Mouse (Mus musculus): ENCODE results near the gene Krt10. TPM values are rescaled to one million over a fixed set of nuclear protein-coding genes. Genes with fewer than 3 reads are reported as not detected.
A peak's percentile ranks its signal among the peaks of the same experiment; 100 is the strongest.

Krt10 gene
- total RNA-seq (2021), result 10 to 100 TPM in 1 of 2 experiments, 1 to 10 TPM in 1; 9.5 to 12.3 TPM

DNA sequence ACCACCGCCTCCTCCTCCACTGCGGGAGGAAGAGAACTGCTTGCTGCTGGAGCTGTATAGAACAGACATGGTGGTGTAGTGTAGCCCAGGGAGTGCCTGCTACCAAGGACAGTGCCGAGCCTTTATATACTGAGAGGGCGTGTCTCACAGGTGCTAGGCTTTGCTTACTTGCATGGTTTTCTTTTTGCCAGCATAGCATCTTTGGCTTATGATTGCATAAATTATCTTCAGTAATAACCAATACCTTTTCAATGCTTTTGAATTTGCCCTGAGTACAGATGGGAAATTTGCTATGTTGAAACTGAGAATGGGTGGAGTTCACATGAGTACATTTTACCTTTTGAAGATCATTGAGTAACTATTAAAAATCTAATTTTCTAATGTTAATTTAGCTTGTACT, at the start of gene Krt10:
Gene Krt10, minus strand, starts transcription at position 101 of the 400 bp plus-strand sequence.
- DNase-seq, result no peak
- intact Hi-C loops (cut with DNase I), result no loop called here

DNA sequence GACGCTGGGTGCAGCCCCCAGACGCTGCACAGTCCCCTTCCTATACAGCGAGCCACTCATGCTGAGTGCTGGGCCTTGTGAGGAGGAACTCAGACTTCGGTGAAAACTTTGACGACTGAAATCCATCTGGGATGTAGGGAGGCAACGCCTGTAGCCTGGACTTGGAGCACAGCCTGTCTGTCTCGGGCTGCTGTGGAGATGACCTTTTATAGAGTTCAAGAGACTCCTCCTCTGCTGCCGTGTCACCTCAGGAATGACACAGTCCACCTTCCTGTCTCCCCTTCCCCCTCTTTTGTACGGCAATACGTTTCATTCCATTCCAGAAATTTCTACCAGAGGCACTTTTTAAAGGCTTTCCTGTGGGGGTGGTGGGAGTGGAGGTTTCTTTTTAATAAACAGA, 48.8 kb upstream of the Krt10 start, which contains the start of gene Krt20:
Gene Krt20, minus strand, starts transcription at position 179 of the 400 bp plus-strand sequence.
- intact Hi-C loops (cut with DNase I), result no loop called here
- no peak for DNase-seq

DNA sequence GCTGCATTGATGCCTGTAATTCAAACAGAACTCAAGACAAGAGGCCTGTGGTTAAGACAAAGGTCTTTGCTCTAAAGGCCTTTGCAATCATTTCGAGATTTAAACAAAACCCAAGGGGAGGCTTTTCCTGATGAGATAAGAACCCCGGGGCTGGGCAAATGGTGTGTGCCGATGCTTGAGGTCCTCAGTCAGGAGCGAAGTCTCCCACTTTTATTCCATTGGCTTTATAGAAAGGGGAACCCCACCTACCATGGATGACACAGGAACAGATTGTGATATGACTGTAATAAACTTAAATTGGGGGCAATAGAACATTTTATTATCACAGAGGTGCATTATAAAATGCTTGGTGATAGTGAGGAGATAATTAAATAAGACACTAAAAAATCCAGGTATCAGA, 47.5 kb upstream of the Krt10 start:
- no peak for DNase-seq
- intact Hi-C loops (cut with DNase I), result no loop called here

DNA sequence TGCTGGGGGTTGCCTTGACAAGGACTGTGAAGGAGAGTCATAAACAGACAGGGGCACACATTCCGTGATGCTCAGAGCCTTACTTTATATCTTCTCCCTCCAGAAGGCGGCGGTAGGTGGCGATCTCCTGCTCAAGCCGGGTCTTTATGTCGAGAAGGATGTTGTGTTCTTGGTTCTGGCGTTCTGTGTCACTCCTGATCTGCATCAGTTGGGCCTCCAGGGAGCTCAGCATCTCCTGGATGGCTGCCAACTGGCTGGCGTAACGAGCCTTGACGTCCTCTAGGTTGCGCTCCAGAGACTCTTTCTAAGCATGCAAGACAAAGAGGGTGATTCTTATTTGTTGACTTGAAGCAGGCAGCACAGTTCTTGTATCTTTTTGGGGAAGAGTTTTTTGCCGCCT, 41.5 kb upstream of the Krt10 start:
- peak; percentile 73 for DNase-seq
- intact Hi-C loops (cut with DNase I), result no loop called here

DNA sequence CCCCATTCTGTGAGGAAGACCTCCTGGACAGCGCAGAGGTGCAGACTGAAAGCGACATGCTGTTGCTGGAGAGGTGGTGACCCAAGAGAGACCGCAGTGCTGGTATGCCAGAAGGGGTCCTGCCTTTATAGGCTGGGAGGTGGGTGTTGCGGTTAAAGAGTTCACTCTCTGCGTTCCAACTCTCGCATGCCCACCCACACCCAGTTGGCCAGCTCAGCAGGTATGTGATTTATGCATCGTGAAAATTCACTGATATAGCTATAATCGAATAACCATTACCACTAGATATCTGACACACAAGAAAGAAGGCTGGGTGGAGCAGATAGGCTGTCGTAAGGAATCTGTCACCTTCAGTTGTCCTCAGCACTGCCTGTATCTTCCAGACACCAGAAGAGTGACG, 33.0 kb upstream of the Krt10 start, which contains the start of gene Krt12:
Gene Krt12, minus strand, starts transcription at position 101 of the 400 bp plus-strand sequence.
- no peak for DNase-seq
- intact Hi-C loops (cut with DNase I), result no loop called here

DNA sequence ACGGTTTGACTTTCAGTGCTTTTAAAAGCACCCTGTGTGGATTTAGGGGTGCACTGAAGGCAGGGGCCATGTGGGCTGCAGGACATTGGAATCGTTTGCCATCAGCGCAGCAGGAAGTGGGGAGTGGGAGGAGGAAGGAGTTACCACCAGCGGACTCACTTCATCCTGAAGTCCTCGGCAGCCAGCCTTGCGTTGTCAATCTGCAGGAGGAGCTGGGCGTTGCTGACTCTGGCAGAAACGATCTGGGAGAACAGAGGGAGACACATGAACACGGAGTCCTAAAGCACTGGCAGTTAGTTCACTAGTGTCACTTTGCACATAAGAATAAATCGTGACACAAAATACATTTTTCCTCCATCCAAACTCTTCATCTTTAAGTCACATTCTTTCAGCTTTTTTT, 31.4 kb upstream of the Krt10 start:
- intact Hi-C loops (cut with DNase I), result no loop called here
- no peak for DNase-seq

GRCm38 (mm10) chr11:99417819-99418218, 28.7 kb upstream of the Krt10 start:
- DNase-seq, result peak; percentile 14
- intact Hi-C loops (cut with DNase I), result no loop called here

DNA sequence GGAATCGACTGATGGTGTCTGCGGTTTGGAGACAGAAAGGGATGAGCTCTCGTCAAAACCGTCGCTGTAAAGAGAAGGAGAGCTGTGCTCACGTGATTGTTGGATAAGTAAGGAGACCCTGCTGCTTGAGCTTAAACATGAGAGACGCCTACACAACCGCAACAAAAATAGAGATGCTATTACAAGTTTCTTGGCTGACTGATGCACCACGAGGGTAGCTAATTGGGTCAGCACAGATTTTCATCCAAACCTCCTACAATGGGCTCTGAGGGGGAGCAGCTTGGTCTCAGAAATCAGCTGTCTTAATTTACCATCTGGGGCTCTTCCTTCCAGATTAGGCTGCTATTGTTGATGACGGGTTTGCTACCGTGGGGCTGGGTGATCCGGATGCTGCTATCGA, 27.7 kb upstream of the Krt10 start:
- no peak for DNase-seq
- intact Hi-C loops (cut with DNase I), result no loop called here

GRCm38 (mm10) chr11:99414463-99415147, 25.4 kb upstream of the Krt10 start:
- intact Hi-C loops (cut with DNase I), result loop anchor here (2.0 kb wide), 1 partner anchor 48 kb away; no protein-coding TSS in a partner anchor
- DNase-seq, result no peak

DNA sequence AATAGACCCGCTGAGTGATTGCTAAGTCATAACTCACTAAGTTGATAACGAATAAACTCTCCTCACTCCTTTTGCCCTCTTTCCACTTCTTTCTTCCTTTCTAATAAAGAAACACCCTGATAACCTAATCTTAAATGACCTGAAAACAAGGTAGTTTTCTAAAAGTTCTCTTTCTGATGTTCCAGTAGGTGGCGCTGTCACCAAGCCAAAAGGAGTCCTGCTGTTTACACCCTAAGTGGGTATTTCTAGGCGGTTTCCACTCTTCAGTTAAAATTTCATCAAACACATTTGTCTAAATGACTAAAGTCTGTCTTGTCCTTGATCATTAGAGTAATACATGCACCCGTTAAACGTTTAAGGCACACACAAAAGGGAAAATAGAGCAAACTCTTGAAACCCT, 24.1 kb upstream of the Krt10 start:
- intact Hi-C loops (cut with DNase I), result no loop called here
- DNase-seq, result peak; percentile 35

- intact Hi-C loops (cut with DNase I), result no loop called here
- no peak for DNase-seq
Measured at GRCm38 (mm10) chr11:99406186-99406585, 17.0 kb upstream of the Krt10 start.

- intact Hi-C loops (cut with DNase I), result no loop called here
Measured at GRCm38 (mm10) chr11:99399956-99400549, 10.9 kb upstream of the Krt10 start.

GRCm38 (mm10) chr11:99398832-99399231, 9.7 kb upstream of the Krt10 start:
- intact Hi-C loops (cut with DNase I), result no loop called here
- DNase-seq, result no peak

More at GRCm38 (mm10) chr11:99399956-99400549, 10.9 kb upstream of the Krt10 start:
- DNase-seq, result no peak

DNA sequence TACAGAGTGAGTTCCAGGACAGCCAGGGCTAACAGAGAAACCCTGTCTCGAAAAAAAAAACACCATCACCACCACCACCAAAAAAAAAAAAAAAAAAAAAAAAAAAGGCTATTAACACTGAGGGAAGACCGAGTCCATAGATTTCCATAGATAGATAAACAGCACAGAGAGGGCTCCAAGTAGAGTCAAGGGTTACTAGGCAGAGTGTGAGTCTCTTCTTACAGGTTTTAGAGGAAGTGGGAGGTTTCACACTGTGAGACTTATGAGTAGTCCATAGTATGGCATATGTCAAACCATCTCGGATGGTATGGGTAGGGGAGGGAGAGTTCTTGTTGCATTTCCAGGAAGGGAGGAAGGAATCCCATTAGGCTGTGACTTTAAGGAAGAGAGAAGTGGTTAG, 8.9 kb upstream of the Krt10 start:
- DNase-seq, result no peak
- intact Hi-C loops (cut with DNase I), result no loop called here

DNA sequence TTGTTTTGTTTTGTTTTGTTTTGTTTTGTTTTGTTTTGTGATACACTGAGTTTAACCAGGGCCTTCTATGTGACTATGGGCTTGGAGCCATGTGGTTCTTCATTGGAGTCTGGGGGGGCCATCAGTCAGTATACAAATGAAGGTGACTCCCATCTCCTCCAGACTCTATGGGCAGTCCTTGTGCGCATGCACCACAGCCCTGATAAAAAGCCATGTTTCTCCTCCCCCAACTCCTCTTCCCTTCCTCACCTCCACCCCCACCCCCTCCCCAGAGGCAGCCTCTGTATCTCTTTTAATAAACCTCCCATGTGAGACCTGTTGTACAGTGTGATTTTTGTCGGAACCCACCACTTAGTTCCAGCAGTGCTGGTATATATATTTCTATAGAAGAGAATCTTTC, 7.5 kb upstream of the Krt10 start:
- intact Hi-C loops (cut with DNase I), result no loop called here
- DNase-seq, result no peak

- intact Hi-C loops (cut with DNase I), result no loop called here
- no peak for DNase-seq
Measured at GRCm38 (mm10) chr11:99396034-99396433, 6.9 kb upstream of the Krt10 start.

GRCm38 (mm10) chr11:99392492-99392891, 3.3 kb upstream of the Krt10 start:
- intact Hi-C loops (cut with DNase I), result no loop called here
- no peak for DNase-seq

DNA sequence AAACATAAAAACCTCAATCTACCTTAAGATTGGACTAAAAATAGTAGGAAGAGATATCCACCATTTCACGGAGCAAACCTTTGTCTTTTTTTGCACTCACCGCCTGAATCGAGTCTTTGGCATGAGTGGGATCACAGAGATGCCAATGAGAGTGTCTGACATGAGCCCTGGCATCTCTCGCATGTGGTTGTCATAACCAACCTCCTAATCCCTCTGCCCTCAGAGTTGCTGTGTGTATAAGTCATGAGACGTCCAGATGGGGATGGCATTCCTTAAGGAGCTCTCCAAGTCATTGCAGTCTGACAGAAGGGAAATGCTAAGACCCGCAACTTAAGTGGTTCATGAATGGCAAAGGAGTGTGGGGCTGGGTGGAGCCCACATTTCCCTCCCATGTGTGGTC, 2.2 kb upstream of the Krt10 start:
- intact Hi-C loops (cut with DNase I), result no loop called here
- no peak for DNase-seq

GRCm38 (mm10) chr11:99390866-99391265, 1.7 kb upstream of the Krt10 start:
- intact Hi-C loops (cut with DNase I), result no loop called here
- DNase-seq, result no peak

- intact Hi-C loops (cut with DNase I), result no loop called here
- no peak for DNase-seq
Measured at GRCm38 (mm10) chr11:99388661-99389060, 503 bp downstream of the Krt10 start.

DNA sequence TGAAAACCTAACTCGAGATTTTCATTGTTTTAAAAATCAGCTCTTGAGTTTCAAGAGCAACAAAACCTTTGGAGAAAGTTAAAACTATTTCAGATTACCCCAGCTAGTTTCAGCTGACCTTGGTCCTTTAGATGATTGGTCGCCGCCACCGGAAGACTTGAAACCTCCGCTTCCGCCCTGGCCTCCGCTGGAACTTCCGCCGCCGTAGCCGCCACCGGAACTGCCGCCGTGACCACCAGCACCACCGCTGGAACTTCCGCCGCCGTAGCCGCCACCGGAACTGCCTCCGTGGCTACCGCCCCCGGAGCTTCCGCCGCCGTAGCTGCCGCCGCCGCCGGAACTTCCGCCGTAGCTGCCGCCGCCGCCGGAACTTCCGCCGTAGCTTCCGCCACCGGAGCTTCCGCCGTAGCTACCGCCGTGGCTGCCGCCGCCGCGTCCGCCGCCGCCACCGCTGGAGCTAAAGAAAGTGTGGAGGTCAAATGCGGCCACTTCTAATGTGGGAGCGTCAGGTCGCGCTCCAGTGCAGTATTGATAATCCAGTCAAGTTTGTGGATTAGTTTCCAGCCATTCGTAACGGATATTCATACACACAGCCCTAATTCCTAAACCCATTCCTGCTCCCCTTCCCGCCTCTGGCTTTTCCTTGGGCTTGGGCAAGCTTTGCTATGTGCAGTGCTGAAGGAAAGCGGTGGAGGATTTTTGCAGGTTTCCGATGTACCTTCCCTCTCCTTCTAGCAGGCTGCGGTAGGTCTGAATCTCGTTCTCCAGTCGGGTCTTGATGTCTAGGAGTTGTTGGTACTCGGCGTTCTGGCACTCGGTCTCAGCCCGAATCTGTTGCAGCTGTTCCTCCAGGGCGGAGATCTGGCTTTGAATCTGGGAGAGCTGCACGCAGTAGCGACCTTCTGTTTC, 3.1 kb downstream of the Krt10 start:
- intact Hi-C loops (cut with DNase I), result no loop called here
- DNase-seq, result peak; percentile 90

Data from left cerebral cortex, postnatal 4 days (tissue).